Mouse (Mus musculus) midbrain, postnatal 0 days (tissue): ENCODE data around the gene Mast1. TPM values are rescaled to one million over a fixed set of nuclear protein-coding genes. Genes with fewer than 3 reads are reported as not detected.
A peak's percentile ranks its signal among the peaks of the same experiment; 100 is the strongest.

ENCODE experiments used
- ATAC-seq: fragments of 200-750 bp; cut with Nextera tagmentation; 2 replicates; pipeline ENCODE4 v1.8.0; 2017; ENCODE audit warnings: moderate number of reproducible peaks, mild to moderate bottlenecking, moderate TSS enrichment, moderate library complexity; ENCODE audit not compliant: low FRiP score
- DNase-seq: peaks from one replicate; pipeline ENCODE4 v3.0.0-alpha.2; 2015; ENCODE audit warnings: low spot score
- H3K27ac ChIP-seq: fragments of 300-500 bp; sonication (generic); 2 replicates; pipeline ENCODE4 v1.5.1; 2014; ENCODE audit warnings: low read depth, mild to moderate bottlenecking, low read length, mixed read lengths
- H3K27me3 ChIP-seq: fragments of 300-500 bp; sonication (generic); 2 replicates; pipeline ENCODE4 v1.6.1; 2014; ENCODE audit warnings: low read length, control low read depth, mixed read lengths; ENCODE audit not compliant: insufficient read depth
- H3K36me3 ChIP-seq: fragments of 300-500 bp; sonication (generic); 2 replicates; pipeline ENCODE4 v1.6.1; 2014; ENCODE audit warnings: low read length, control low read depth, mixed read lengths; ENCODE audit not compliant: insufficient read depth
- H3K4me1 ChIP-seq: fragments of 300-500 bp; sonication (generic); 2 replicates; pipeline ENCODE4 v1.6.1; 2014; ENCODE audit warnings: mild to moderate bottlenecking, control low read depth, antibody characterized with exemption, low read length, mixed read lengths; ENCODE audit not compliant: insufficient read depth
- H3K4me2 ChIP-seq: fragments of 300-500 bp; sonication (generic); 2 replicates; pipeline ENCODE4 v1.6.1; 2014; ENCODE audit warnings: low read depth, mild to moderate bottlenecking, low read length, mixed read lengths; ENCODE audit not compliant: poor library complexity, severe bottlenecking
- H3K4me3 ChIP-seq: fragments of 300-500 bp; sonication (generic); 2 replicates; pipeline ENCODE4 v1.5.1; 2014; ENCODE audit warnings: low read depth, mild to moderate bottlenecking, low read length, moderate library complexity
- H3K9ac ChIP-seq: fragments of 300-500 bp; sonication (generic); replicated peaks from 2 replicates; pipeline ENCODE4 v1.6.1; 2014; ENCODE audit warnings: mild to moderate bottlenecking, low read length, moderate library complexity, mixed read lengths; ENCODE audit not compliant: poor library complexity, severe bottlenecking
- H3K9me3 ChIP-seq: fragments of 300-500 bp; sonication (generic); 2 replicates; pipeline ENCODE4 v1.6.1; 2016; ENCODE audit warnings: low read length, control low read depth
- CTCF ChIP-seq: IDR thresholded peaks from 2 replicates; pipeline ENCODE4 v1.5.1; 2016; ENCODE audit warnings: antibody characterized with exemption, mild to moderate bottlenecking
- WGBS: fragments of 180-500 bp; shearing (Covaris S2); extraction: QIAGEN DNeasy Blood & Tissue Kit; methylation state at CpG from one replicate; pipeline ENCODE4 v1.1.7; 2014; 5-methylcytosine and 5-hydroxymethylcytosine counted together
- polyA plus RNA-seq: library from polyadenylated mRNA; unstranded; fragments of >200 nt; fragmentation: Nextera tagmentation; extraction: Ambion mirVana; gene quantifications from 2 replicates; pipeline ENCODE4 v1.2.1, GENCODE M21; 2015
- total RNA-seq: library from RNA; depleted of rRNA; stranded (reverse); fragments of >200 nt; gene quantifications from 2 replicates; pipeline ENCODE4 v1.2.3, GENCODE M21; 2014

The Mast1 gene
- total and polyA plus RNA-seq, 2 experiments from 2014 or later, result 89.0 to 92.0 TPM

DNA sequence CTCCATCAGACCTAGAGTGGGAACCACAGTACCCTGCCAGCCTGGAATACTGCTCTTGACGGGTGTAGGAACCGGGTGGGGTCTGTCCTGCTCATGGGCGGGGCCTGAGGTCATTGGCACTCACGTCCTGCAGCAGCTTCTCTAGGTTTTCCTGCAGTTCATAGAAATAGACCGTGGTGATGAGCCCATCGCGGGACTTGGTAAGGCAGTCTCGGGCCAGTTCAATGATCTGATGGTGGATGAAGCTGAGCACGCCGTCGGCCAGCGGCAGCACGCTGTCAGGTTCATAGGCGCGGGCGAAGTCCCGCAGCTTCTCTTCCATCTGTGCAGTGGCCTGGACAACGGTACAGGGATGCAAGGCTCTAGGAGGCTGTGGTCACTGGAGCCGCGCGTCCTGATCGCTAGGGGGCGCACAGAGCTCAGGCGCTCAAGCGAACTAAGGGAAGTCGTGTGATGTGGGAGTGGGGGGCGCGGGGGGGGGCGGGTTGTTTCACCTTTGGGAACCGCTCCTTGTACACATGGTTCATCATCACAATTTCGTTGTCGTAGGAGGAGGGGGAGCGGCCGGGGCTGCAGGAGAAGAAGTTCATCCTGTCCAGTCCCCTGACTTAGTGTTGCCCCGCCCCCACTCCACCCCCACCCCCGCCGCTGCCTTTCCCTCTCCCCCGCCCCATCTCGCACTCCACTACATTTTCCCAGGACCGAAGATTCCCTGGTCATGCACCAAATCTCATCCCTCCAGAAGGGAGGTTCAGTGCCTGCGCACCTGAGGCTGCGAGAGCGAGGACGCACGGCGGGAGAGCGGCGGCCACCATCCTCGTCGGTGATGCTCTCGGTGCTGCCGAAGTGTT, 8.5 kb downstream of the Mast1 start:
- ATAC-seq (peak; percentile 72), DNase-seq (peak; percentile 80)
- Histone ChIP-seq H3K27me3 (no peaks in the 10 kb centered on the region), H3K36me3 (peaks cover 34% of the 10 kb centered on the region), H3K4me1 (no peaks in the 10 kb centered on the region), H3K27ac (no peak overlapping the region), H3K9me3 (no peaks in the 10 kb centered on the region), H3K4me2 (peak overlapping the region; percentile 37), H3K9ac (no peak overlapping the region), H3K4me3 (0 out of 2 replicates have a peak overlapping the region, but pooled peaks have one; percentile 8)
- WGBS, result 3% methylated on average over 46 of the region's 52 CpGs
- peak; percentile 76 for TF ChIP-seq CTCF

DNA sequence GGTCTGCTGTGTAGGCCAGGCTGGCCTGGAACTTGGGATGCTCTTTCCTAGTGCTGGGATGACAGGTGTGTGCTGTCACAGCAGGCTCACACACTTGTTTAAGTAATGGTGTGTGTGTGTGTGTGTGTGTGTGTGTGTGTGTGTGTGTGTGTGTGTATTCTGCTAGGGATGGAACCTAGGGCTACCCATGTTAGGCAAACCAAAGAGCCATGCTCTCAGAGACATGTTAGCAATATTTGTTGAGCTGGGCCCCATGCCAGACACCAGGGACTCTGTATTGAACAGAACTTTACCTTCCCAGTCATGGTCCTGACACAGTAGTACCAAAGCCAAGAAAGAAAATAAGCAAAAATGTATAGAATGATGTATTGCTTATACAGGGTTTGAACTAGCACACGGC, 9.6 kb downstream of the Mast1 start:
- Histone ChIP-seq H3K4me3 (no peak overlapping the region), H3K36me3 (peaks cover 36% of the 10 kb centered on the region), H3K9ac (no peak overlapping the region), H3K27me3 (no peaks in the 10 kb centered on the region), H3K27ac (no peak overlapping the region), H3K4me2 (no peak overlapping the region), H3K9me3 (no peaks in the 10 kb centered on the region), H3K4me1 (no peaks in the 10 kb centered on the region)
- DNase-seq (no peak), ATAC-seq (no peak)
- TF ChIP-seq CTCF, result no peak
- WGBS, result 94% methylated on average over 1 of the region's 1 CpGs

DNA sequence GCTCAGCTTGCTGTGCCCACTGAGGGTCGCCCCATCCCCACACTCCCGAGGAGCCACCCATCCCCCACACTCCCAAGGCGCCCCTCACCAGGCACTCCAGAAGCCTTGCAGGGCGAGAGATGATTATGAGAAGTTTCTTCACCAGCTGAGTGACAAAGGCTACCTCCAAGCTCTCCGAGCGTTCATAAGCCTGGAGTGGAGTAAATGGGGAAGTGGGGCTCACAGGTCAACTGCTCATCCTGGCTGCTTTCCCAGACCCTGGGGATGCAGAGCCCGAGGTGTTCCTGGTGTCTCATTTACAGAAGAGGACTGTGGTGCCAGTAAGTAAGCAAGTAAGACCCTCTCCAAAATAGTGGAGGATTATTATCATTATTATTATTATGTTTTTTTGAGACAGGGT, 11.6 kb downstream of the Mast1 start:
- WGBS, result 78% methylated on average over 7 of the region's 7 CpGs
- ATAC-seq, result no peak
- no peak overlapping the region for H3K4me2 ChIP-seq

DNA sequence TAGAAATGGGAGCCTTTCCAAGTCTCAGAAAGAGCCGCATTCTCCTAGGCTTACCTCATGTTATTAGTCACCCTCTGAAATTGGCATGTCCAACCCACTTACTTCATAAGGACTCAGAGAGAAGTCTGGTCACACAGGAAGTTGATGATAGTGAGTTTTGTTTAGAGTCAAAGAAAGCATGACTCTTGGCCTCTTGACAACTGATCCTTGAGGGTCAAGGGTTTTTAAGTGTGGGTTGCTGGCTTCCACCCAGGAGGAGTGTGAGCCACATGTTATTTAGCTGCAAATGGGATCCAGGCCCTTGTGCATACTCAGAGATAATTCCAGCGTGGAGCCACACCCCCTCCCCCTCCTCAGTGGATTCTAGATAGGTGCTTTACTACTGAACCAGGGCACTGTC, 15.6 kb downstream of the Mast1 start:
- no peak for TF ChIP-seq CTCF
- Histone ChIP-seq H3K4me3 (no peak overlapping the region), H3K36me3 (peaks cover 63% of the 10 kb centered on the region), H3K27me3 (no peaks in the 10 kb centered on the region), H3K9me3 (no peaks in the 10 kb centered on the region), H3K27ac (no peak overlapping the region), H3K4me1 (no peaks in the 10 kb centered on the region), H3K9ac (no peak overlapping the region), H3K4me2 (no peak overlapping the region)
- ATAC-seq (no peak), DNase-seq (no peak)
- 91% methylated on average over 2 of the region's 2 CpGs for WGBS

More for the DNA sequence above, 11.6 kb downstream of the Mast1 start:
- Histone ChIP-seq H3K9me3 (no peaks in the 10 kb centered on the region), H3K27ac (no peak overlapping the region), H3K27me3 (no peaks in the 10 kb centered on the region), H3K4me1 (no peaks in the 10 kb centered on the region), H3K36me3 (peaks cover 49% of the 10 kb centered on the region), H3K4me3 (no peak overlapping the region), H3K9ac (no peak overlapping the region)
- no peak for TF ChIP-seq CTCF
- DNase-seq, result no peak

DNA sequence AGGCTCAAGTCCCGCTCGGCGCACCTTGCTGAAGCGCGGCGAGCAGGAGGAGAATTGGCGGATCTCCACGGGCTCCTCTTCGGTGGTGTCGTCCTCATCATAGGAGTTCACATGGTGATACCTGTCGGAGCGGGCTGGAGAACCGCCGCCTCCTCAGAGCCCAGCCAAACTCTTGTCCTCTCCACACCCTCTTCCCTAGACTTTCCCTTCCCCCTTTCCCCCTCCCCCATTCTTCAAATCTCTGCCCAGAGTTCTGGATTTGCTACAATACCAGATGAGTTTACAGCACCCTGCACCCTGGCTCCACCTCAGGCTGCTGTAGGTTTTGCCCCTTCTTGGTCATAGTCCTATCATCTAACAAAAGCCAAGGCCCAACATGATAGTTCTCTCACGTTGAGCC, 18.5 kb downstream of the Mast1 start:
- no peak overlapping the region for H3K4me2 ChIP-seq
- no peak for ATAC-seq

DNA sequence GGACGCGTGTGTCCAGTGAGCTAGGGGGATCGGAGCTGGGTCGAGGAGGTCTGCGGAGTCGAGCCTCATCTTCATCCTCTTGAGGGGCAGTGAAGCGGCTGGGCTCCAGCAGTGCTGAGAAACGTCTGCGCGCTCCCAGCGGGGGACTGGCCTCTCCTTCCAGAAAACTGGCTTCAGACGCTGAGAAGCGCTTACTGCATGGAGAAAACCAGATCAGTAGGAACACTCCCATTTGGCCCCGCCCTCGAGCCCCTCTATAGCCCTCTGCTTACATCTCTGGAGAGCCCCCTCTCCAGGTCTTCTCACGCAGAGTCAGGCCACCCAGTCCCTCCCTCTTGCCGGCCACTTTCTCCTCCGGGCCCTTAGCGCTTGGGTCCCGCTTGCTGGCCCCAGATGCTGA, 19.4 kb downstream of the Mast1 start:
- Histone ChIP-seq H3K4me1 (no peaks in the 10 kb centered on the region), H3K36me3 (peaks cover 68% of the 10 kb centered on the region), H3K9ac (no peak overlapping the region), H3K27ac (no peak overlapping the region), H3K27me3 (no peaks in the 10 kb centered on the region), H3K4me2 (no peak overlapping the region), H3K4me3 (no peak overlapping the region), H3K9me3 (no peaks in the 10 kb centered on the region)
- no peak for ATAC-seq
- no peak for DNase-seq
- TF ChIP-seq CTCF, result no peak
- 25% methylated on average over 20 of the region's 20 CpGs for WGBS

More for the DNA sequence above, 18.5 kb downstream of the Mast1 start:
- Histone ChIP-seq H3K9ac (no peak overlapping the region), H3K9me3 (no peaks in the 10 kb centered on the region), H3K4me3 (no peak overlapping the region), H3K27ac (no peak overlapping the region), H3K4me1 (no peaks in the 10 kb centered on the region), H3K36me3 (peaks cover 61% of the 10 kb centered on the region), H3K27me3 (no peaks in the 10 kb centered on the region)
- 90% methylated on average over 15 of the region's 15 CpGs for WGBS
- no peak for DNase-seq
- no peak for TF ChIP-seq CTCF
